Mouse (Mus musculus) lung, embryonic 16.5 days (tissue): ENCODE results near the gene Bbs4. TPM values are rescaled to one million over a fixed set of nuclear protein-coding genes. Genes with fewer than 3 reads are reported as not detected.
A peak's percentile ranks its signal among the peaks of the same experiment; 100 is the strongest.

Source experiments
- ATAC-seq: fragments of 200-750 bp; cut with Nextera tagmentation; 2 replicates; pipeline ENCODE4 v1.8.0; 2017; ENCODE audit warnings: low read depth, mild to moderate bottlenecking, moderate library complexity
- H3K27ac ChIP-seq: fragments of 300-500 bp; sonication (generic); 2 replicates; pipeline ENCODE4 v1.5.1; 2014; ENCODE audit warnings: mild to moderate bottlenecking, control low read depth, low read length
- H3K27me3 ChIP-seq: fragments of 300-500 bp; sonication (generic); 2 replicates; pipeline ENCODE4 v1.6.1; 2014; ENCODE audit warnings: low read depth, low read length, mixed read lengths; ENCODE audit not compliant: control insufficient read depth, insufficient read depth
- H3K36me3 ChIP-seq: fragments of 300-500 bp; sonication (generic); 2 replicates; pipeline ENCODE4 v1.6.1; 2014; ENCODE audit warnings: low read length; ENCODE audit not compliant: control insufficient read depth, insufficient read depth
- H3K4me1 ChIP-seq: fragments of 300-500 bp; sonication (generic); replicated peaks from 2 replicates; pipeline ENCODE4 v1.6.1; 2014; ENCODE audit warnings: low read length, mixed read lengths; ENCODE audit not compliant: control insufficient read depth, insufficient read depth
- H3K4me2 ChIP-seq: fragments of 300-500 bp; sonication (generic); 2 replicates; pipeline ENCODE4 v1.6.1; 2014; ENCODE audit warnings: low read depth, low read length, control low read depth
- H3K4me3 ChIP-seq: fragments of 300-500 bp; sonication (generic); 2 replicates; pipeline ENCODE4 v1.5.1; 2014; ENCODE audit warnings: mild to moderate bottlenecking, low read length, control low read depth
- H3K9ac ChIP-seq: fragments of 300-500 bp; sonication (generic); 2 replicates; pipeline ENCODE4 v1.6.1; 2014; ENCODE audit warnings: low read length, control low read depth
- H3K9me3 ChIP-seq: fragments of 300-500 bp; sonication (generic); 2 replicates; pipeline ENCODE4 v1.6.1; 2016; ENCODE audit warnings: low read length; ENCODE audit not compliant: control insufficient read depth
- WGBS: fragments of 180-500 bp; shearing (Covaris S2); extraction: QIAGEN DNeasy Blood & Tissue Kit; methylation state at CpG from one replicate; pipeline ENCODE4 v1.1.7; 2014; 5-methylcytosine and 5-hydroxymethylcytosine counted together
- polyA plus RNA-seq: library from polyadenylated mRNA; unstranded; fragments of >200 nt; fragmentation: Nextera tagmentation; extraction: Ambion mirVana; gene quantifications from 2 replicates; pipeline ENCODE4 v1.2.1, GENCODE M21; 2015

The Bbs4 gene
- polyA plus RNA-seq, 1 experiment from 2014 or later: 15.7 TPM

DNA sequence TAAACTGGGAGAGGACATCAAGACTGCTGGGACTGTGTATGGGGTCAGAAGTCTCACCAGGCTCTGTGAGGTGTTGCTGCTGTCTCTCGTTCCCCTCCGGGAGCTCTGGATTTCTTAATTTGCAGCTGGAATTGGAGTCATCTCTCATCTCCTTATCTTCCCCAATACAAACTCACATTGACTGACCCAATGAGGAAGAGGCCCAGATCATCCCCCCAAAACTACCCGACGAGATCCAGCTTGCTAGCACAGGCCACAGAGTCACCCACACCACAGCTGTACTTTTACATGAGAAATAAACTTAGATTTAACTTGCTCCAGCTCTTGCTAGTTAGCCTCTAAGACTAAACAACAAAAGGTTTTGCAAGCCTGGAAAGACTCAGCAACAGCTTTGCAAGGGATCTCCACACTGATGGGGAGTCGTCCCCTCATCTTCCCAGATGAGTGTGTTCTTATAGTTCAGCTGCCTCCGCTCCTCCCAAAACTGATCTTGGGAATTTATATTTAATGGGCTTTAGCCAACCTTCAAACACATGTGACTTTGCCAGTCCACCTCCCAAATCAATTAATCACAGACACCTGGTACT lies 63.7 kb downstream of the Bbs4 start:
- Histone ChIP-seq H3K27me3 (no peaks in the 10 kb centered on the region), H3K27ac (peak overlapping the region; percentile 7; the same call in 1 of the 2 replicates), H3K4me2 (no peak overlapping the region), H3K36me3 (no peaks in the 10 kb centered on the region), H3K4me3 (no peak overlapping the region), H3K9me3 (no peaks in the 10 kb centered on the region), H3K4me1 (peaks cover 22% of the 10 kb centered on the region), H3K9ac (no peak overlapping the region)
- no peak for ATAC-seq
- 47% methylated on average over 6 of the region's 6 CpGs for WGBS

DNA sequence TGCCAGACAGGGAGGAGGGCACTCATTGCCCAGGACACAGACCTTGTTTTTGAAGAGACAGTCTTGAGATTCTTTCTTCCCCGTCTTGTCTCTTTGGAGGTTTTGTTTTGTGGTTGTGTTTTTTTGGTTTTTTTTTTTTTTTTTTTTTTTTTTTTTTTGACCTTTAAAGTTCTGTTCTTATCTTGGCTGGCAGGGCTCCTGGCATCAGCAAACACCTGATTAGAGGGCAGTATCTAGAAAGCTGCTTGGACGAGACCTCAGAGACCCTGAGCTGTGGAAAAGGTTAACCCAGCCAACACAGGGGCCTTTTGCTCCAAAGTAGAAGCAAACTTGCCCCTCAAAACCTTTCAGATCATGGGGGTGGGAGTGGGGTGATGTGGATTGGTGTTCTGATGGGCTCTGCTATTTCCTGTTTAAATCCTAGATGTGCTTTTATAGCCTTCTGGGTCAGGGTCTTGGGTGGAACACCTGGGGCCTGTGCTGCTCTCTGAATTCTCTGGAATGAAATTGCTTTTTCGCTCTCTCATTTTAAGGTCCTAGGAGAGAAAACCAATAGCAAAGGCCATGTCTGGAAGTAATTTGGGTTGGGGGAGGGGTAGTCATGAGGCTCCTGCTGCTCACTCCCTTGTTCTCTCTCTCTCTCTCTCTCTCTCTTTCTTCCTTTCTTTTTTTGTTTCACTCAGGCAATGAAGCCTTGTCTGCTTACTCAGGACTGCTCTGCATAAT lies 64.5 kb downstream of the Bbs4 start:
- Histone ChIP-seq H3K27ac (no peak overlapping the region), H3K9ac (no peak overlapping the region), H3K4me2 (no peak overlapping the region), H3K4me1 (peaks cover 22% of the 10 kb centered on the region), H3K9me3 (no peaks in the 10 kb centered on the region), H3K27me3 (no peaks in the 10 kb centered on the region; the same call in 1 of the 2 replicates), H3K36me3 (no peaks in the 10 kb centered on the region), H3K4me3 (no peak overlapping the region)
- 61% methylated on average over 3 of the region's 3 CpGs for WGBS
- no peak for ATAC-seq

GRCm38 (mm10) chr9:59288058-59288457 lies 65.2 kb downstream of the Bbs4 start:
- H3K4me1 ChIP-seq: peaks cover 20% of the 10 kb centered on the region
- no peak overlapping the region for H3K4me2 ChIP-seq
- no peaks in the 10 kb centered on the region for H3K36me3 ChIP-seq
- 67% methylated on average over 5 of the region's 5 CpGs for WGBS
- H3K27me3 ChIP-seq: no peaks in the 10 kb centered on the region; the same call in 1 of the 2 replicates
- no peaks in the 10 kb centered on the region for H3K9me3 ChIP-seq
- ATAC-seq: no peak
- no peak overlapping the region for H3K4me3 ChIP-seq
- H3K27ac ChIP-seq: no peak overlapping the region
- H3K9ac ChIP-seq: peak overlapping the region; percentile 15; the same call in 1 of the 2 replicates

- Histone ChIP-seq H3K9ac (no peak overlapping the region), H3K4me3 (no peak overlapping the region), H3K27ac (no peak overlapping the region), H3K27me3 (no peaks in the 10 kb centered on the region; the same call in 1 of the 2 replicates), H3K4me2 (no peak overlapping the region), H3K36me3 (no peaks in the 10 kb centered on the region), H3K4me1 (peaks cover 19% of the 10 kb centered on the region), H3K9me3 (no peaks in the 10 kb centered on the region)
- no peak for ATAC-seq
- 63% methylated on average over 6 of the region's 6 CpGs for WGBS
Observed at GRCm38 (mm10) chr9:59285614-59286013, 67.7 kb downstream of the Bbs4 start.

- peak; percentile 48; the same call in 1 of the 2 replicates for ATAC-seq
- peaks cover 7% of the 10 kb centered on the region for H3K4me1 ChIP-seq
Observed at GRCm38 (mm10) chr9:59282683-59282986, 70.7 kb downstream of the Bbs4 start.

GRCm38 (mm10) chr9:59281871-59282682 lies 71.2 kb downstream of the Bbs4 start:
- Histone ChIP-seq H3K9ac (no peak overlapping the region; the same call in 1 of the 2 replicates), H3K4me3 (no peak overlapping the region), H3K4me2 (peak overlapping the region; percentile 49), H3K36me3 (no peaks in the 10 kb centered on the region), H3K27ac (no peak overlapping the region), H3K9me3 (no peaks in the 10 kb centered on the region), H3K27me3 (no peaks in the 10 kb centered on the region; the same call in 1 of the 2 replicates), H3K4me1 (peaks cover 7% of the 10 kb centered on the region)
- peak; percentile 77; the same call in 1 of the 2 replicates for ATAC-seq
- 30% methylated on average over 25 of the region's 27 CpGs for WGBS

More at GRCm38 (mm10) chr9:59282683-59282986, 70.7 kb downstream of the Bbs4 start:
- H3K4me3 ChIP-seq: no peak overlapping the region
- no peaks in the 10 kb centered on the region for H3K9me3 ChIP-seq
- no peaks in the 10 kb centered on the region; the same call in 1 of the 2 replicates for H3K27me3 ChIP-seq
- H3K9ac ChIP-seq: no peak overlapping the region
- H3K4me2 ChIP-seq: peak overlapping the region; percentile 49
- 42% methylated on average over 7 of the region's 7 CpGs for WGBS
- H3K36me3 ChIP-seq: no peaks in the 10 kb centered on the region
- no peak overlapping the region for H3K27ac ChIP-seq

- no peak overlapping the region for H3K9ac ChIP-seq
- no peak overlapping the region for H3K4me2 ChIP-seq
- H3K9me3 ChIP-seq: no peaks in the 10 kb centered on the region
- no peak for ATAC-seq
- 80% methylated on average over 5 of the region's 5 CpGs for WGBS
- peaks cover 7% of the 10 kb centered on the region for H3K4me1 ChIP-seq
- H3K4me3 ChIP-seq: no peak overlapping the region
- H3K27me3 ChIP-seq: no peaks in the 10 kb centered on the region; the same call in 1 of the 2 replicates
- no peak overlapping the region for H3K27ac ChIP-seq
- H3K36me3 ChIP-seq: no peaks in the 10 kb centered on the region
Observed at GRCm38 (mm10) chr9:59280888-59281287, 72.4 kb downstream of the Bbs4 start.

DNA sequence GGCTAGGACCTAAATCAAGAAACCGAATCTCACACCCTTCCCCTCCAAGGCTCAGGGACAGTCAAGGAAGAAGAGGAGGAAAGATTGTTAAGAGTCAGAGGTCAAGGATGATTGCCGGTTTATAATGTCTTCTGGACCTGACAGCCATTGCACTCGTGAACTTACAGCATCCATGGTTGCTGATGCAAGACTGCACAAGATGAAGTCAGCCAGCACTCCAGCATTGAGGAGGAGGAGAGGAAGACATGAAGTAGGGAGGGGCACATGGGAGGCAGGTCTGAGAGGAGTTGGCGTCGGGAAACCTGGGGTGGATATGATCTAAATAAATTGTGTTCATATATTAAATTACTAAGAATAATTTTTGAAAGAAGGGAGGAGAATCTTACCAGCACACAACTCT lies 74.6 kb downstream of the Bbs4 start:
- WGBS: 49% methylated on average over 5 of the region's 5 CpGs
- no peak overlapping the region for H3K4me3 ChIP-seq
- H3K36me3 ChIP-seq: no peaks in the 10 kb centered on the region
- H3K9me3 ChIP-seq: no peaks in the 10 kb centered on the region
- no peak overlapping the region for H3K27ac ChIP-seq
- H3K4me1 ChIP-seq: peaks cover 7% of the 10 kb centered on the region
- H3K4me2 ChIP-seq: no peak overlapping the region
- no peak overlapping the region for H3K9ac ChIP-seq
- no peak for ATAC-seq
- no peaks in the 10 kb centered on the region for H3K27me3 ChIP-seq

GRCm38 (mm10) chr9:59278199-59278598 lies 75.1 kb downstream of the Bbs4 start:
- H3K9me3 ChIP-seq: no peaks in the 10 kb centered on the region
- H3K27me3 ChIP-seq: no peaks in the 10 kb centered on the region
- ATAC-seq: no peak
- no peak overlapping the region for H3K4me2 ChIP-seq
- H3K4me3 ChIP-seq: no peak overlapping the region
- no peak overlapping the region for H3K27ac ChIP-seq
- no peaks in the 10 kb centered on the region for H3K36me3 ChIP-seq
- H3K9ac ChIP-seq: no peak overlapping the region
- H3K4me1 ChIP-seq: peaks cover 7% of the 10 kb centered on the region
- 96% methylated on average over 2 of the region's 2 CpGs for WGBS
